Mouse (Mus musculus) spleen, adult 2 months (tissue): ENCODE measurements at regions not wholly inside any gene's neighbourhood (a gene's known extent, or its start where the extent isn't known, plus 50 kb on each side); places are given as distances from the start of the nearest gene placed in this dataset.

Source experiments
- CTCF ChIP-seq: fragments of 200-500 bp; IDR thresholded peaks from 2 replicates; pipeline ENCODE4 v1.5.1; 2011; ENCODE audit warnings: mild to moderate bottlenecking, inconsistent platforms; ENCODE audit not compliant: insufficient read depth, insufficient read length, insufficient replicate concordance; ENCODE audit errors: extremely low read depth
- POLR2A ChIP-seq: fragments of 200-500 bp; IDR thresholded peaks from 2 replicates; pipeline ENCODE4 v1.6.1; 2011; ENCODE audit warnings: low read depth, low read length, inconsistent platforms

- TF ChIP-seq CTCF (no peak), POLR2A (no peak)
Measured at GRCm38 (mm10) chr16:93311644-93312043, 292.2 kb downstream of the Setd4 start.
